Mouse (Mus musculus) CH12.LX (cell line): ENCODE data around the gene Tirap. TPM values are rescaled to one million over a fixed set of nuclear protein-coding genes. Genes with fewer than 3 reads are reported as not detected.
A peak's percentile ranks its signal among the peaks of the same experiment; 100 is the strongest.

ENCODE experiments used
- DNase-seq: peaks from one replicate; pipeline ENCODE4 v3.0.0-alpha.2; 2013; ENCODE audit errors: extremely low read depth
- H3K27ac ChIP-seq: 2 replicates; pipeline ENCODE4 v1.5.1; 2012; ENCODE audit warnings: low read depth, mild to moderate bottlenecking, control low read depth, moderate library complexity; ENCODE audit not compliant: insufficient read depth
- H3K27me3 ChIP-seq: replicated peaks from 2 replicates; pipeline ENCODE3; 2012; ENCODE audit warnings: inconsistent platforms
- H3K36me3 ChIP-seq, 2 experiments: replicated peaks in 1 of 2; 2 replicates each; pipeline versions ENCODE3 to v1.6.1; 2012; ENCODE audit warnings: inconsistent platforms in 1 of 2, low read length in 1 of 2, mild to moderate bottlenecking in 1 of 2, mixed read lengths in 1 of 2, moderate library complexity in 1 of 2; ENCODE audit not compliant: control insufficient read depth in 1 of 2, insufficient read depth in 1 of 2
- H3K4me1 ChIP-seq, 2 experiments: 2 replicates each; pipeline ENCODE4 v1.6.1; 2012; ENCODE audit warnings: inconsistent platforms in 1 of 2, moderate library complexity in 1 of 2; ENCODE audit not compliant: insufficient read depth in 2 of 2, control insufficient read depth in 1 of 2
- H3K4me2 ChIP-seq: 2 replicates; pipeline ENCODE4 v1.6.1; 2012; ENCODE audit warnings: low read depth, mild to moderate bottlenecking, control low read depth; ENCODE audit not compliant: poor library complexity, insufficient read depth, severe bottlenecking
- H3K4me3 ChIP-seq, 3 experiments: fragments of 150-350 bp in 1 of 3; sonication (generic) in 1 of 3; replicated peaks in 1 of 3; 2 replicates each; pipeline versions ENCODE3 to v1.5.1; 2011 to 2012; ENCODE audit warnings: low read depth in 2 of 3, low read length in 2 of 3, mild to moderate bottlenecking in 2 of 3, moderate library complexity in 2 of 3, control low read depth in 1 of 3, improper control_type of control experiment in 1 of 3, inconsistent platforms in 1 of 3, mixed read lengths in 1 of 3; ENCODE audit not compliant: poor library complexity in 1 of 3
- H3K79me2 ChIP-seq: replicated peaks from 2 replicates; pipeline ENCODE4 v1.6.1; 2012; ENCODE audit warnings: mild to moderate bottlenecking, moderate library complexity; ENCODE audit not compliant: control insufficient read depth, poor library complexity, insufficient read depth, severe bottlenecking; ENCODE audit errors: extremely low read depth
- H3K9ac ChIP-seq: 2 replicates; pipeline ENCODE4 v1.6.1; 2012; ENCODE audit warnings: low read depth, mild to moderate bottlenecking, control low read depth, moderate library complexity; ENCODE audit not compliant: insufficient read depth
- H3K9me3 ChIP-seq: replicated peaks from 2 replicates; pipeline ENCODE3; 2012; ENCODE audit warnings: low read length, inconsistent platforms, mixed read lengths
- BHLHE40 ChIP-seq: IDR thresholded peaks from 2 replicates; pipeline ENCODE4 v1.6.1; 2011; ENCODE audit warnings: mild to moderate bottlenecking, low read depth, low read length, improper control_type of control experiment
- CTCF ChIP-seq, 2 experiments: IDR thresholded peaks in 1 of 2; conservative IDR thresholded peaks in 1 of 2; 2 replicates each; pipeline ENCODE4 v1.5.1; 2011 to 2012; ENCODE audit warnings: low read depth in 2 of 2, low read length in 2 of 2, improper control_type of control experiment in 1 of 2, inconsistent platforms in 1 of 2, mild to moderate bottlenecking in 1 of 2, moderate library complexity in 1 of 2
- EP300 ChIP-seq: IDR thresholded peaks from 2 replicates; pipeline ENCODE4 v1.6.1; 2011; ENCODE audit warnings: low read length, improper control_type of control experiment
- ETS1 ChIP-seq: conservative IDR thresholded peaks from 2 replicates; pipeline ENCODE4 v1.6.1; 2012; ENCODE audit warnings: low read depth, mild to moderate bottlenecking, inconsistent platforms, low read length, improper control_type of control experiment, moderate library complexity
- HCFC1 ChIP-seq: IDR thresholded peaks from 2 replicates; pipeline ENCODE4 v1.6.1; 2012; ENCODE audit warnings: low read depth, mild to moderate bottlenecking, inconsistent platforms, low read length, improper control_type of control experiment
- IRF4 ChIP-seq: IDR thresholded peaks from 2 replicates; pipeline ENCODE4 v1.6.1; 2014; ENCODE audit warnings: low read depth, mild to moderate bottlenecking, inconsistent platforms, low read length, improper control_type of control experiment
- JUND ChIP-seq: conservative IDR thresholded peaks from 2 replicates; pipeline ENCODE4 v1.6.1; 2011; ENCODE audit warnings: low read depth, low read length, improper control_type of control experiment
- MAFK ChIP-seq: IDR thresholded peaks from 2 replicates; pipeline ENCODE4 v1.6.1; 2011; ENCODE audit warnings: low read length, improper control_type of control experiment; ENCODE audit not compliant: insufficient replicate concordance
- MEF2A ChIP-seq: IDR thresholded peaks from 2 replicates; pipeline ENCODE4 v1.6.1; 2014; ENCODE audit warnings: low read depth, mild to moderate bottlenecking, inconsistent platforms, low read length, improper control_type of control experiment, borderline replicate concordance
- MXI1 ChIP-seq: IDR thresholded peaks from 2 replicates; pipeline ENCODE4 v1.6.1; 2011; ENCODE audit warnings: mild to moderate bottlenecking, low read depth, low read length, improper control_type of control experiment
- MYC ChIP-seq: IDR thresholded peaks from 2 replicates; pipeline ENCODE4 v1.6.1; 2011; ENCODE audit warnings: low read depth, mild to moderate bottlenecking, improper control_type of control experiment, low read length
- NRF1 ChIP-seq: IDR thresholded peaks from 2 replicates; pipeline ENCODE4 v1.6.1; 2014; ENCODE audit warnings: low read depth, mild to moderate bottlenecking, inconsistent platforms, low read length, improper control_type of control experiment, moderate library complexity
- PAX5 ChIP-seq: IDR thresholded peaks from 2 replicates; pipeline ENCODE4 v1.6.1; 2012; ENCODE audit warnings: low read length, inconsistent platforms, mixed read lengths
- POLR2A ChIP-seq: IDR thresholded peaks from 2 replicates; pipeline ENCODE4 v1.6.1; 2011; ENCODE audit warnings: low read depth, mild to moderate bottlenecking, improper control_type of control experiment, low read length
- POLR2AphosphoS2 ChIP-seq: IDR thresholded peaks from 2 replicates; pipeline ENCODE4 v1.6.1; 2011; ENCODE audit warnings: low read depth, low read length, improper control_type of control experiment
- RAD21 ChIP-seq: IDR thresholded peaks from 2 replicates; pipeline ENCODE4 v1.6.1; 2011; ENCODE audit warnings: low read depth, mild to moderate bottlenecking, low read length, improper control_type of control experiment, moderate library complexity
- SIN3A ChIP-seq: IDR thresholded peaks from 2 replicates; pipeline ENCODE4 v1.6.1; 2012; ENCODE audit warnings: low read length, improper control_type of control experiment, inconsistent platforms
- TBP ChIP-seq: conservative IDR thresholded peaks from 2 replicates; pipeline ENCODE4 v1.6.1; 2011; ENCODE audit warnings: low read depth, low read length, improper control_type of control experiment
- TCF12 ChIP-seq: IDR thresholded peaks from 2 replicates; pipeline ENCODE4 v1.6.1; 2014; ENCODE audit warnings: low read depth, mild to moderate bottlenecking, inconsistent platforms, low read length, improper control_type of control experiment
- ZKSCAN1 ChIP-seq: IDR thresholded peaks from 2 replicates; pipeline ENCODE4 v1.6.1; 2012; ENCODE audit warnings: low read depth, inconsistent platforms, low read length, improper control_type of control experiment, borderline replicate concordance
- ZMIZ1 ChIP-seq: IDR thresholded peaks from 2 replicates; pipeline ENCODE4 v1.6.1; 2012; ENCODE audit warnings: low read depth, mild to moderate bottlenecking, inconsistent platforms, low read length, improper control_type of control experiment
- ZNF384 ChIP-seq: IDR thresholded peaks from 2 replicates; pipeline ENCODE4 v1.6.1; 2012; ENCODE audit warnings: low read depth, low read length, improper control_type of control experiment, inconsistent platforms
- dilution Hi-C: fragments of 300-500 bp; cut with MboI; formaldehyde crosslinking; loops from 2 replicates; pipeline ENCODE4 v1.14.3; 2020; ENCODE audit warnings: low sequenced_read_pairs; ENCODE audit not compliant: extremely low pct_unique_long_range_greater_than_20kb, extremely low pct_ligation_motif_present
- in situ Hi-C: fragments of 300-500 bp; cut with MboI; formaldehyde crosslinking; loops from 3 replicates; pipeline ENCODE4 v1.14.3; 2019; ENCODE audit warnings: low sequenced_read_pairs, low pct_ligation_motif_present, low pct_unique_long_range_greater_than_20kb, mixed read lengths
- polyA plus RNA-seq: library from polyadenylated mRNA; unstranded; fragments of >175 nt; gene quantifications from 2 replicates; pipeline ENCODE4 v1.2.1, GENCODE M21; 2012; ENCODE audit warnings: low read depth; ENCODE audit not compliant: insufficient read length
- total RNA-seq, 2 experiments: library from RNA; depleted of rRNA; stranded (reverse); fragments of 300-350 nt in 1 of 2; fragments of >200 nt in 1 of 2; gene quantifications; 2 replicates each; pipeline ENCODE4 v1.2.3; 2012 to 2014

Tirap gene
- total and polyA plus RNA-seq, 3 experiments = 10.5 to 18.7 (median 14.2) TPM

DNA sequence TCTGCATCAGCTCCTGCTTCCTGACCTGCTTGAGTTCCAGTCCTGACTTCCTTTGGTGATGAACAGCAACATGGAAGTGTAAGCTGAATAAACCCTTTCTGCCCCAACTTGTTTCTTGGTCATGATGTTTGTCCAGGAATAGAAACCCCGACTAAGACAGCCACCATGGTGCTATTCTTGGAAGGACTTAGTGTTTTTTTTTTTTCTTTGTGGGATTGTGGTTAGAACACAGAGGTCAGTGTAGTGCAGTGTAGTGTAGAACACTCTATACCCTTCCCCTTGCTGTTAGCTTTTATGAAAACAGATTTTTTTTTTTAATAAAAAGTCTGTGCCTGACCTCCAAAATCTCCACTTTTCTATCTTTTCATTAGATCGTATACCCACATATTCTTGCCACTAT, 17.3 kb downstream of the Tirap start:
- peaks cover 5% of the 10 kb centered on the region; the same call in 1 of the 2 replicates for H3K79me2 ChIP-seq
- peaks cover 19 to 57% of the 10 kb centered on the region in 2 experiments for H3K4me1 ChIP-seq
- H3K36me3 ChIP-seq = peaks cover 14 to 15% of the 10 kb centered on the region in 2 experiments
- no peak overlapping the region; the same call in 1 of the 2 replicates for H3K27ac ChIP-seq
- peak overlapping the region; percentile 33; the same call in 1 of the 2 replicates for H3K4me2 ChIP-seq
- H3K9ac ChIP-seq = no peak overlapping the region
- peak; percentile 40 for DNase-seq
- H3K4me3 ChIP-seq = no peak overlapping the region
- dilution Hi-C loops = no loop called here
- TF ChIP-seq IRF4 (peak; percentile 78), MAFK (0 out of 2 replicates have a peak, but pooled peaks have one; percentile 51), ETS1 (peak; percentile 67; the same call in 1 of the 2 replicates), CTCF (conservative IDR thresholded peaks at IDR 0.05 in 1 of 2, IDR thresholded peaks at IDR 0.05 in 1 of 2; ENCODE audit: low read depth in 2 of 2, low read length in 2 of 2) (no peak), HCFC1 (no peak), RAD21 (no peak), NRF1 (no peak), TBP (no peak), MEF2A (peak; percentile 98), MXI1 (no peak), JUND (0 out of 2 replicates have a peak, but pooled peaks have one; percentile 21), EP300 (peak; percentile 77), TCF12 (0 out of 2 replicates have a peak, but pooled peaks have one; percentile 43), PAX5 (no peak), SIN3A (no peak), ZNF384 (peak; percentile 95), POLR2AphosphoS2 (no peak), BHLHE40 (peak; percentile 53; the same call in 1 of the 2 replicates), ZKSCAN1 (no peak), ZMIZ1 (no peak)
- TF ChIP-seq, all 38 proteins: peak for 9
- Histone ChIP-seq H3K27me3 (no peaks in the 10 kb centered on the region), H3K9me3 (no peaks in the 10 kb centered on the region)
- in situ Hi-C loops = no loop called here

- dilution Hi-C loops (no loop called here), in situ Hi-C loops (no loop called here)
Measured at GRCm38 (mm10) chr9:35176124-35176659, 23.9 kb downstream of the Tirap start.

More at GRCm38 (mm10) chr9:35176124-35176659, 23.9 kb downstream of the Tirap start:
- peak overlapping the region; percentile 82 for H3K4me2 ChIP-seq
- H3K27me3 ChIP-seq = no peaks in the 10 kb centered on the region
- peaks cover 8% of the 10 kb centered on the region for H3K79me2 ChIP-seq
- H3K4me1 ChIP-seq = peaks cover 5 to 26% of the 10 kb centered on the region in 2 experiments; a peak in 3 of 4 replicates
- peak overlapping the region; percentile 68; the same call in 1 of the 2 replicates for H3K9ac ChIP-seq
- peak; percentile 47 for TF ChIP-seq POLR2A
- TF ChIP-seq JUND = no peak
- TF ChIP-seq MYC = no peak
- TF ChIP-seq, all 38 proteins: peak for 1
- Histone ChIP-seq H3K27ac (no peak overlapping the region), H3K36me3 (peaks cover 0 to 11% of the 10 kb centered on the region in 2 experiments), H3K4me3 (peak overlapping the region; percentile 66 to 84 (median 78)), H3K9me3 (no peaks in the 10 kb centered on the region)
- no peak for DNase-seq
